Mouse (Mus musculus) cerebellum, postnatal 25 days (tissue): Measurements from ENCODE around the gene Thbs2.
"Not testable (repeated sequence)": the region's sequence is repeated elsewhere in the genome, so short reads cannot be mapped to it uniquely, and the experiment has no call there.

Experiments
- DNase-seq, 2 experiments: peaks; one replicate each; pipeline ENCODE4 v3.0.0; 2021; ENCODE audit warnings: mixed read lengths in 2 of 2

The Thbs2 gene

DNA sequence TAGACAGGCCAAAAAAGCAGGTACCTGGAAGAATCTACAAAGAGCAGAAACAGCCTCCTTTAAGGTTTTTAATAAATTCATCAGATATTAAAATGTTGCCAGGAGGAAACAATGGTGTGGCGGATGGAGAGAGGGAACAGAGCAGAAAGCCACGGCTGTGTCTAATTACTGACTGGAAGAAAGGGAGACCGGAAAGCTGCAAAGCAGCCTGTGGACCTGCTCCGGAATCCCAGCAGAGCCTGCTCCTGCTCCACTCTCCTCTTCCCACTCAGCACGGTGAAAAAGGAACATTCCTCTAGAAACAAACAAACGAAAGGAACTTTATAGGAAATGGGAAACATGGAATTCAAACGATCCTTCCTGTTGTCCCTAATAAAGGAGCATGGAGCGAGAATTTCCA is 69.6 kb downstream of the Thbs2 start:
- no peak for DNase-seq

DNA sequence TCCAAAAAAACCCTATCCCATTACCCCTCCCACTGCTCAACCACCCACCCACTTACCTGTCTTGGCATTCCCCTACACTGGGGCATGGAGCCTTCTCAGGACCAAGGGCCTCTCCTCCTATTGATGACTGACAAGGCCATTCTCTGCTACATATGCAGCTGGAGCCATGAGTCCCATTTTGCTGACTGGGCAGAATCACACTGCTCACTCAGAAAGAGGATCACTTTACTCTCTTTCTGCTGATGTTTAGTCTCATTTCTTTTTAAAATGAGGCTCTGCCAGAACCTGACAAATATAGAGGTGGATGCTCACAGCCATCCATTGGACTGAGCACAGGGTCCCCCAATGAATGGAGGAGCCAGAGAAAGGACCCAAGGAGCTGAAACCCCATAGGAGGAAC is 73.0 kb downstream of the Thbs2 start:
- DNase-seq = not testable (repeated sequence)

DNA sequence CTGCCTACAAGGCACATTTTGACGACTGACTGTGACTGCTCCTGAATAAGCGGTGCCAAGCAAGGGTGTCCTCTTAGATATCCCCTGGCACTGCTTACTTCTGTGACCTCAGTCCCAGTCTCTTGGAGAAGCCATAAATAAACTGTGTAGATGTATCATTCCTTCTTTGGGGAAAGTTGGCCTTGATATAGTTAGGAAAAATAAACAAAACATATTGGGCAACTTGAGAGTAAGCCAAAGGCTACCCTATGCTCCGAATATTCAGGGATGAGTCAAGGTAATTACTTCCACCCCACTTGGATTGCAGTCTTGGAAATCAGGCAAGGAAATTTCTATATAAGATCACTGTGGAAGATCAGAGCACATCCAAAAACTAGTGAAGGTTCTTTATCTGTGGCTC is 74.0 kb downstream of the Thbs2 start:
- no peak for DNase-seq

DNA sequence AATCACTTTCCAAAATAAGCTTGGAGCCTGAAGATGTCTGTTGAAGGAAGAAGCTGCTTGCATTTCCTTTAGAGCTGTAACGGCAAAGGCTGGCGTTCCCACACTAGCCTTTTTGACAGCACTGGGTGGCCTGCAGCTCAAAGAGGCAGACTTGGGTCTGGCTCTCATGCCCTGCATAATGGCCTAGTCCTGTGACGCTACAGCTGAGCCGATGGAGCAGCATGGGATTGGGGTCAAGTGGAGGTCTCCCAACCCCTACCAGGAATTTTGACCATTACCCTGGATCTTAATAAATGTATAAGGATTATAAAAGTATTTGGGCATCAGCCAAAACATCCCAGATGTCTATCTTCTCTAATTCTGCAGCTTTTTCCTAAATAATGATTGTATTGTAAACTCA is 75.0 kb downstream of the Thbs2 start:
- no peak for DNase-seq
